Mouse (Mus musculus) macrophage (primary cell): ENCODE results near the gene Inpp5a. TPM values are rescaled to one million over a fixed set of nuclear protein-coding genes. Genes with fewer than 3 reads are reported as not detected.

Source experiments
- H3K27ac ChIP-seq: fragments of 350-480 bp; formaldehyde crosslinking; 2 replicates; pipeline ENCODE4 v1.9.0; 2021
- H3K36me3 ChIP-seq: fragments of 350-480 bp; formaldehyde crosslinking; 2 replicates; pipeline ENCODE4 v1.9.0; 2021; ENCODE audit errors: inconsistent target
- H3K4me3 ChIP-seq: fragments of 350-480 bp; formaldehyde crosslinking; 2 replicates; pipeline ENCODE4 v1.9.0; 2021; ENCODE audit errors: inconsistent target
- H3K79me2 ChIP-seq: fragments of 350-480 bp; formaldehyde crosslinking; 2 replicates; pipeline ENCODE4 v1.9.0; 2021; ENCODE audit errors: inconsistent target
- WGBS: methylation state at CpG from one replicate; pipeline ENCODE4 v1.1.7; 2026; ENCODE audit warnings: inconsistent platforms; ENCODE audit not compliant: missing documents; 5-methylcytosine and 5-hydroxymethylcytosine counted together
- polyA plus RNA-seq: library from polyadenylated mRNA; stranded (reverse); fragments of 250-400 nt; gene quantifications from 3 replicates; pipeline ENCODE4 v1.2.4, GENCODE M21; 2018; ENCODE audit warnings: inconsistent platforms

Gene Inpp5a
- polyA plus RNA-seq, 1 experiment from 2014 or later: 13.1 TPM

GRCm38 (mm10) chr7:139583094-139583737 is 194.3 kb downstream of the Inpp5a start:
- no peaks in the 10 kb centered on the region for H3K79me2 ChIP-seq
- H3K4me3 ChIP-seq: no peak overlapping the region

GRCm38 (mm10) chr7:139584221-139585175 is 195.6 kb downstream of the Inpp5a start:
- WGBS: 4% methylated on average over 51 of the region's 53 CpGs
- H3K4me3 ChIP-seq: no peak overlapping the region

More at GRCm38 (mm10) chr7:139583094-139583737, 194.3 kb downstream of the Inpp5a start:
- WGBS: 30% methylated on average over 17 of the region's 17 CpGs
- Histone ChIP-seq H3K27ac (no peak overlapping the region), H3K36me3 (no peaks in the 10 kb centered on the region)

GRCm38 (mm10) chr7:139585183-139585821 is 196.4 kb downstream of the Inpp5a start:
- no peaks in the 10 kb centered on the region for H3K79me2 ChIP-seq
- 8% methylated on average over 29 of the region's 29 CpGs for WGBS
- H3K27ac ChIP-seq: no peak overlapping the region
- no peak overlapping the region for H3K4me3 ChIP-seq
- H3K36me3 ChIP-seq: no peaks in the 10 kb centered on the region

More at GRCm38 (mm10) chr7:139584221-139585175, 195.6 kb downstream of the Inpp5a start:
- no peaks in the 10 kb centered on the region for H3K36me3 ChIP-seq
- no peak overlapping the region for H3K27ac ChIP-seq
- H3K79me2 ChIP-seq: no peaks in the 10 kb centered on the region

GRCm38 (mm10) chr7:139587919-139588318 is 199.0 kb downstream of the Inpp5a start:
- Histone ChIP-seq H3K79me2 (no peaks in the 10 kb centered on the region), H3K4me3 (no peak overlapping the region), H3K36me3 (no peaks in the 10 kb centered on the region), H3K27ac (no peak overlapping the region)
- 52% methylated on average over 7 of the region's 7 CpGs for WGBS

GRCm38 (mm10) chr7:139590302-139590701 is 201.4 kb downstream of the Inpp5a start:
- Histone ChIP-seq H3K4me3 (no peak overlapping the region), H3K36me3 (no peaks in the 10 kb centered on the region), H3K79me2 (no peaks in the 10 kb centered on the region), H3K27ac (no peak overlapping the region)
- 45% methylated on average over 3 of the region's 3 CpGs for WGBS

- WGBS: 98% methylated on average over 5 of the region's 5 CpGs
- H3K4me3 ChIP-seq: no peak overlapping the region
- no peaks in the 10 kb centered on the region for H3K36me3 ChIP-seq
- no peak overlapping the region for H3K27ac ChIP-seq
- no peaks in the 10 kb centered on the region for H3K79me2 ChIP-seq
These were observed 202.4 kb downstream of the Inpp5a start for GRCm38 (mm10) chr7:139591311-139591710.

GRCm38 (mm10) chr7:139595311-139595710 is 206.4 kb downstream of the Inpp5a start:
- Histone ChIP-seq H3K4me3 (no peak overlapping the region), H3K79me2 (no peaks in the 10 kb centered on the region), H3K36me3 (no peaks in the 10 kb centered on the region), H3K27ac (no peak overlapping the region)
- 79% methylated on average over 6 of the region's 6 CpGs for WGBS

- 30% methylated on average over 6 of the region's 6 CpGs for WGBS
- Histone ChIP-seq H3K4me3 (no peak overlapping the region), H3K27ac (no peak overlapping the region), H3K79me2 (no peaks in the 10 kb centered on the region), H3K36me3 (no peaks in the 10 kb centered on the region)
These were observed 207.0 kb downstream of the Inpp5a start for GRCm38 (mm10) chr7:139595862-139596261.

- no peak overlapping the region for H3K27ac ChIP-seq
- H3K36me3 ChIP-seq: no peaks in the 10 kb centered on the region
- no peak overlapping the region for H3K4me3 ChIP-seq
- 19% methylated on average over 2 of the region's 2 CpGs for WGBS
- no peaks in the 10 kb centered on the region for H3K79me2 ChIP-seq
These were observed 221.4 kb downstream of the Inpp5a start for GRCm38 (mm10) chr7:139610328-139610727.

- Histone ChIP-seq H3K27ac (no peak overlapping the region), H3K4me3 (no peak overlapping the region), H3K79me2 (no peaks in the 10 kb centered on the region), H3K36me3 (no peaks in the 10 kb centered on the region)
- 65% methylated on average over 12 of the region's 12 CpGs for WGBS
These were observed 227.2 kb downstream of the Inpp5a start for GRCm38 (mm10) chr7:139615767-139616766.

- H3K4me3 ChIP-seq: no peak overlapping the region
- H3K79me2 ChIP-seq: no peaks in the 10 kb centered on the region
- no peaks in the 10 kb centered on the region for H3K36me3 ChIP-seq
- H3K27ac ChIP-seq: no peak overlapping the region
- 88% methylated on average over 13 of the region's 13 CpGs for WGBS
These were observed 233.7 kb downstream of the Inpp5a start for GRCm38 (mm10) chr7:139622568-139622967.

GRCm38 (mm10) chr7:139625156-139625555 is 236.2 kb downstream of the Inpp5a start:
- no peak overlapping the region for H3K4me3 ChIP-seq
- 65% methylated on average over 8 of the region's 9 CpGs for WGBS

More at GRCm38 (mm10) chr7:139625156-139625555, 236.2 kb downstream of the Inpp5a start:
- no peaks in the 10 kb centered on the region for H3K36me3 ChIP-seq
- no peak overlapping the region for H3K27ac ChIP-seq
- H3K79me2 ChIP-seq: no peaks in the 10 kb centered on the region
